Mouse (Mus musculus) mature B cell (primary cell): ENCODE results near the gene Klhdc8b.

ENCODE experiments used
- in situ Hi-C: fragments of 300-500 bp; cut with MboI; formaldehyde crosslinking; loops from 2 replicates; pipeline ENCODE4 v1.14.3; 2019

Klhdc8b gene

GRCm38 (mm10) chr9:108461181-108461631, at the start of gene Klhdc8b:
Gene Klhdc8b, minus strand, starts transcription at chr9:108461581.
- in situ Hi-C loops: no loop called here

- in situ Hi-C loops: no loop called here
These were observed 47.4 kb upstream of the Klhdc8b start for GRCm38 (mm10) chr9:108508776-108509175.

GRCm38 (mm10) chr9:108507619-108508434, 46.4 kb upstream of the Klhdc8b start, which contains the start of gene Qars:
Gene Qars, plus strand, starts transcription at chr9:108507706.
- in situ Hi-C loops: no loop called here

GRCm38 (mm10) chr9:108506901-108507300, 45.5 kb upstream of the Klhdc8b start:
- in situ Hi-C loops: no loop called here

GRCm38 (mm10) chr9:108499943-108500342, 38.6 kb upstream of the Klhdc8b start:
- in situ Hi-C loops: no loop called here

GRCm38 (mm10) chr9:108499231-108499630, 37.9 kb upstream of the Klhdc8b start:
- in situ Hi-C loops: no loop called here

GRCm38 (mm10) chr9:108494905-108495304, 33.5 kb upstream of the Klhdc8b start:
- in situ Hi-C loops: no loop called here

GRCm38 (mm10) chr9:108494146-108494825, 32.9 kb upstream of the Klhdc8b start:
- in situ Hi-C loops: no loop called here

- in situ Hi-C loops: no loop called here
These were observed 31.9 kb upstream of the Klhdc8b start for GRCm38 (mm10) chr9:108493246-108493645.

- in situ Hi-C loops: no loop called here
These were observed 30.8 kb upstream of the Klhdc8b start for GRCm38 (mm10) chr9:108492043-108492750.

GRCm38 (mm10) chr9:108491286-108491580, 29.9 kb upstream of the Klhdc8b start:
- in situ Hi-C loops: no loop called here

- in situ Hi-C loops: no loop called here
These were observed 29.3 kb upstream of the Klhdc8b start, which contains the start of gene Usp19 for GRCm38 (mm10) chr9:108490559-108491285. Gene Usp19, plus strand, starts transcription at chr9:108490602.

- in situ Hi-C loops: no loop called here
These were observed 28.5 kb upstream of the Klhdc8b start for GRCm38 (mm10) chr9:108489702-108490558.

- in situ Hi-C loops: no loop called here
These were observed 27.8 kb upstream of the Klhdc8b start for GRCm38 (mm10) chr9:108489215-108489614.

GRCm38 (mm10) chr9:108488403-108488802, 27.0 kb upstream of the Klhdc8b start:
- in situ Hi-C loops: no loop called here

- in situ Hi-C loops: no loop called here
These were observed 25.7 kb upstream of the Klhdc8b start for GRCm38 (mm10) chr9:108486973-108487530.

- in situ Hi-C loops: no loop called here
These were observed 24.0 kb upstream of the Klhdc8b start for GRCm38 (mm10) chr9:108485301-108485875.

GRCm38 (mm10) chr9:108484021-108484420, 22.6 kb upstream of the Klhdc8b start:
- in situ Hi-C loops: no loop called here

GRCm38 (mm10) chr9:108483051-108483790, 21.8 kb upstream of the Klhdc8b start:
- in situ Hi-C loops: no loop called here
